Mouse (Mus musculus): ENCODE measurements around the gene Rab20. TPM values are rescaled to one million over a fixed set of nuclear protein-coding genes. Genes with fewer than 3 reads are reported as not detected.

Gene Rab20
- polyA plus RNA-seq, 1 experiment = 1.6 TPM

DNA sequence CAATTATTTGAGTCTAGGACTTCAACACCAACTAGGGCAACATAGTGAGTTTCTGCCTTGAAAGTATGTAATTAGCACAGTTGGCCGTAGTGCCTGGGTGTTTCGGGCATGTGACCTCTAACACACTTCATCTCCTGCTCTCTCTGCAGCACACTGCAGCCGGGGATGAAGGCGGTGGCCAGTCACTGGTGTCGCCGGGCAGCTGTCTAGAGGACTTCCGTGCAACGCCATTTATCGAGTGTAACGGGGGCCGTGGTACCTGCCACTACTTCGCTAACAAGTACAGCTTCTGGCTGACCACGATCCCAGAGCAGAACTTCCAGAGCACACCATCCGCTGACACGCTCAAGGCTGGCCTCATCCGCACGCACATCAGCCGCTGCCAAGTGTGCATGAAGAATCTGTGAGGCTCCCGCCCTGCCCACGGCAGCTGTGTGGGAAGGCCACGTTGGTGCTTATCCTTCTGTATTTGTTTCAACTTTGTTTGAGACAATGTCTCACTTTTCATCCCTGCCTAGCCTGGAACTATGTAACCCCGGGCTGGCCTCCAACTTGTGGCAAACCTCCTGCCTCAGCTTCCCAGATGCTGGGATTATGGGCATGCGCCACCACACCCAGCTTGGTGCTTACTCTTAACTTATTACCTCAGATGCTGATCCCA lies 30.5 kb downstream of the Rab20 start:
- Histone ChIP-seq H3K4me3 (ENCODE audit: low read depth, low read length) (no peak overlapping the region), H3K4me1 (ENCODE audit: control insufficient read depth, insufficient read depth, low read length) (no peaks in the 10 kb centered on the region), H3K9me3 (replicated peaks; ENCODE audit: control insufficient read depth, insufficient read depth, low read length, poor library complexity, severe bottlenecking) (no peaks in the 10 kb centered on the region), H3K36me3 (ENCODE audit: control insufficient read depth, insufficient read depth, low read length, poor library complexity, severe bottlenecking) (no peaks in the 10 kb centered on the region), H3K27me3 (ENCODE audit: control insufficient read depth, insufficient read depth, low read length, poor library complexity, severe bottlenecking) (no peaks in the 10 kb centered on the region), H3K9ac (ENCODE audit: low read depth, poor library complexity, severe bottlenecking) (no peak overlapping the region), H3K27ac (ENCODE audit: insufficient read depth, low read length) (no peak overlapping the region)
- TF ChIP-seq CTCF (IDR thresholded peaks at IDR 0.05; ENCODE audit: low read depth, low read length) = no peak
- TF ChIP-seq POLR2A (IDR thresholded peaks at IDR 0.05; ENCODE audit: insufficient read depth, low read length) = no peak
- no peak for TF ChIP-seq EP300 (IDR thresholded peaks at IDR 0.05; ENCODE audit: insufficient read depth, low read depth, low read length)

DNA sequence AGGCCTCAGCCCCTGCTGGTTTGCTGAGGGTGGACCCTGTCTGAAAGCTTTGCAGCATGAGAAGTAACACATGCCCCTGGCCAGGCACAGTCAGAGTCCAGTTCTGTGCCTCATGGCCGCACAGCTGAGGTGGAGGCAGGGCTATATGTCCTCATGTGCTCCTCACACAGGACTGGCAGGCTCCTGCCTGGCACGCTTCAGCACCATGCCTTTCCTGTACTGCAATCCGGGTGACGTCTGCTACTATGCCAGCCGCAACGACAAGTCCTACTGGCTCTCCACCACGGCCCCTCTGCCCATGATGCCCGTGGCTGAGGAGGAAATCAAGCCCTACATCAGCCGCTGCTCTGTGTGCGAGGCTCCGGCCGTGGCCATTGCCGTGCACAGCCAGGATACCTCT lies 32.7 kb downstream of the Rab20 start:
- H3K36me3 ChIP-seq (ENCODE audit: control insufficient read depth, insufficient read depth, low read length, poor library complexity, severe bottlenecking) = no peaks in the 10 kb centered on the region
- H3K4me3 ChIP-seq (ENCODE audit: low read depth, low read length) = no peak overlapping the region
- no peak overlapping the region for H3K9ac ChIP-seq (ENCODE audit: low read depth, poor library complexity, severe bottlenecking)
- H3K27ac ChIP-seq (ENCODE audit: insufficient read depth, low read length) = no peak overlapping the region
- TF ChIP-seq POLR2A (IDR thresholded peaks at IDR 0.05; ENCODE audit: insufficient read depth, low read length) (no peak), EP300 (IDR thresholded peaks at IDR 0.05; ENCODE audit: insufficient read depth, low read depth, low read length) (no peak), CTCF (IDR thresholded peaks at IDR 0.05; ENCODE audit: low read depth, low read length) (no peak)
- no peaks in the 10 kb centered on the region for H3K9me3 ChIP-seq (replicated peaks; ENCODE audit: control insufficient read depth, insufficient read depth, low read length, poor library complexity, severe bottlenecking)
- no peaks in the 10 kb centered on the region for H3K4me1 ChIP-seq (ENCODE audit: control insufficient read depth, insufficient read depth, low read length)
- no peaks in the 10 kb centered on the region for H3K27me3 ChIP-seq (ENCODE audit: control insufficient read depth, insufficient read depth, low read length, poor library complexity, severe bottlenecking)

DNA sequence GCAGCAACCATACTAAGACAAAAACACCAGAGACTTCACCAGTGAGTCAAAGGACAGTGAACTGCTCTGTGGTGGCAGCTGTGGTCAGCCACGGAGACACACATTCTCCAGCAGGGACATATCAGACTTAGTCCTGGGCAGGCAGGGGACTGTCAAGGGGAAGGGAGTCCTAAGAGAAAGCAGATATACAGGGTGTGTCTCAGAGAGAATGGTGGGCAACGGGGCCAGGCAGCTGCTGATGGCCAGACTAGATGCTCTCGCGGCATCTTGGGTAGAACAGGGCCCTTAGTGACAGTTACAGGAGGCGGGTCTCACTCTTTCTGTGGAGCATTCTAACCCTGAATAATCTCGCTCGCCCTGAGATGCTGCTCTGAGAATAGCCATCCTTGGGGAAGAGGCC lies 34.3 kb downstream of the Rab20 start:
- Histone ChIP-seq H3K4me1 (ENCODE audit: control insufficient read depth, insufficient read depth, low read length) (no peaks in the 10 kb centered on the region), H3K9ac (ENCODE audit: low read depth, poor library complexity, severe bottlenecking) (no peak overlapping the region), H3K27ac (ENCODE audit: insufficient read depth, low read length) (no peak overlapping the region), H3K27me3 (ENCODE audit: control insufficient read depth, insufficient read depth, low read length, poor library complexity, severe bottlenecking) (no peaks in the 10 kb centered on the region), H3K9me3 (replicated peaks; ENCODE audit: control insufficient read depth, insufficient read depth, low read length, poor library complexity, severe bottlenecking) (no peaks in the 10 kb centered on the region), H3K36me3 (ENCODE audit: control insufficient read depth, insufficient read depth, low read length, poor library complexity, severe bottlenecking) (no peaks in the 10 kb centered on the region), H3K4me3 (ENCODE audit: low read depth, low read length) (no peak overlapping the region)
- TF ChIP-seq CTCF (IDR thresholded peaks at IDR 0.05; ENCODE audit: low read depth, low read length) = no peak
- TF ChIP-seq POLR2A (IDR thresholded peaks at IDR 0.05; ENCODE audit: insufficient read depth, low read length) = no peak
- TF ChIP-seq EP300 (IDR thresholded peaks at IDR 0.05; ENCODE audit: insufficient read depth, low read depth, low read length) = no peak

DNA sequence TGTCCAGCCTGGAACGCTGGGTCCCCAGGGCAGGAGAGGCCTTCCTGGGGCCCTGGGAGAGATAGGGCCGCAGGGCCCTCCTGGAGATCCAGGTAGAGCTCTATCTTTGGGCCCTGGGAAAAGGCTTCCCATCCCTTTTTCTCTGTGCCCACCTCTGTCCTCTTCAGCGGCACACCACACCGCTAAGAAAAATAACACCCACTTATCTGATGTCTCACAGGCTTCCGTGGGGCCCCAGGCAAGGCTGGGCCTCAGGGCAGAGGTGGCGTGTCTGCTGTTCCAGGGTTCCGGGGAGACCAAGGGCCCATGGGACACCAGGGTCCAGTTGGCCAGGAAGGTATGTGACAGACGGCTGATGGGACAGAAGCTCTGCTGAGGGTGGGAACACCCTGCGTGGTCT lies 34.9 kb downstream of the Rab20 start:
- Histone ChIP-seq H3K27me3 (ENCODE audit: control insufficient read depth, insufficient read depth, low read length, poor library complexity, severe bottlenecking) (no peaks in the 10 kb centered on the region), H3K4me1 (ENCODE audit: control insufficient read depth, insufficient read depth, low read length) (no peaks in the 10 kb centered on the region), H3K9me3 (replicated peaks; ENCODE audit: control insufficient read depth, insufficient read depth, low read length, poor library complexity, severe bottlenecking) (no peaks in the 10 kb centered on the region), H3K36me3 (ENCODE audit: control insufficient read depth, insufficient read depth, low read length, poor library complexity, severe bottlenecking) (no peaks in the 10 kb centered on the region), H3K9ac (ENCODE audit: low read depth, poor library complexity, severe bottlenecking) (no peak overlapping the region), H3K4me3 (ENCODE audit: low read depth, low read length) (no peak overlapping the region), H3K27ac (ENCODE audit: insufficient read depth, low read length) (no peak overlapping the region)
- TF ChIP-seq CTCF (IDR thresholded peaks at IDR 0.05; ENCODE audit: low read depth, low read length) (no peak), POLR2A (IDR thresholded peaks at IDR 0.05; ENCODE audit: insufficient read depth, low read length) (no peak), EP300 (IDR thresholded peaks at IDR 0.05; ENCODE audit: insufficient read depth, low read depth, low read length) (no peak)

DNA sequence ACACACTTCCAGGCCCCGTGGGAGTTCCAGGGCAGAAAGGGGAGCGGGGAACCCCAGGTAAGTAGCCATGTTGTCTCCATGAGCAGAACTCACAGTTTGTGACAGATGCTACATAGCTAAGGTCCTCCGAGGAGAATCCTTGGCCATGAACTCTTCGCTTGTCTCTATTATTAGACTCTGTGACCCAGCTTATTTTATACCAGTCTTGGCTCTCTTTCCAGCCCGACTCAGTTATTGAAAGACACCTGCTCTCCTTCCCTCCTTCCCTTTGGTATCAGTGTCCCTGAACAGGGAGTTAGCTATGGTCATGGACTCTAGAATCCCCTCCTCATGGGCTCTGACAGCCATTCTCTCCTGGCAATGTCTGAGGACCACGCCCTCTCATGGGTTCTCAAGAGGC lies 37.2 kb downstream of the Rab20 start:
- H3K36me3 ChIP-seq (ENCODE audit: control insufficient read depth, insufficient read depth, low read length, poor library complexity, severe bottlenecking) = no peaks in the 10 kb centered on the region
- TF ChIP-seq CTCF (IDR thresholded peaks at IDR 0.05; ENCODE audit: low read depth, low read length) (no peak), POLR2A (IDR thresholded peaks at IDR 0.05; ENCODE audit: insufficient read depth, low read length) (no peak), EP300 (IDR thresholded peaks at IDR 0.05; ENCODE audit: insufficient read depth, low read depth, low read length) (no peak)
- H3K9ac ChIP-seq (ENCODE audit: low read depth, poor library complexity, severe bottlenecking) = no peak overlapping the region
- H3K4me1 ChIP-seq (ENCODE audit: control insufficient read depth, insufficient read depth, low read length) = no peaks in the 10 kb centered on the region
- no peaks in the 10 kb centered on the region for H3K9me3 ChIP-seq (replicated peaks; ENCODE audit: control insufficient read depth, insufficient read depth, low read length, poor library complexity, severe bottlenecking)
- H3K27me3 ChIP-seq (ENCODE audit: control insufficient read depth, insufficient read depth, low read length, poor library complexity, severe bottlenecking) = no peaks in the 10 kb centered on the region
- H3K27ac ChIP-seq (ENCODE audit: insufficient read depth, low read length) = no peak overlapping the region
- no peak overlapping the region for H3K4me3 ChIP-seq (ENCODE audit: low read depth, low read length)

DNA sequence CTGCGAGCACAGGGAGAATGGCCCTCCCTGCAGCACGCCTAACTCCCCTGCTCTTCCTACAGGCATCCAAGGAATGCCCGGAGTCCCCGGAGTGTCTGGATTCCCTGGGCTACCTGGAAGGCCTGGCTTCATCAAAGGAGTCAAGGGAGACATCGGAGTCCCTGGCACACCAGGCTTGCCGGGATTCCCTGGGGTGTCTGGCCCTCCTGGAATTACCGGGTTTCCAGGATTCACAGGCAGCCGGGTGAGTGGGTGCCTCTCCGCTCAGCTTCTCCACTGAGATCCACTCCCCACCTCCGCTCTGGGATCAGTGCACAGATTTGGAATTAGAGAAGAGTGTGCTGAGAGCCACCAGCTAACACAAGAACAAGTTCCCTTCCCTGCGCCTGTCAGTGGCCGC lies 40.6 kb downstream of the Rab20 start:
- H3K27me3 ChIP-seq (ENCODE audit: control insufficient read depth, insufficient read depth, low read length, poor library complexity, severe bottlenecking) = no peaks in the 10 kb centered on the region
- TF ChIP-seq CTCF (IDR thresholded peaks at IDR 0.05; ENCODE audit: low read depth, low read length) = no peak
- TF ChIP-seq POLR2A (IDR thresholded peaks at IDR 0.05; ENCODE audit: insufficient read depth, low read length) = no peak
- no peak for TF ChIP-seq EP300 (IDR thresholded peaks at IDR 0.05; ENCODE audit: insufficient read depth, low read depth, low read length)
- H3K4me1 ChIP-seq (ENCODE audit: control insufficient read depth, insufficient read depth, low read length) = no peaks in the 10 kb centered on the region
- no peak overlapping the region for H3K9ac ChIP-seq (ENCODE audit: low read depth, poor library complexity, severe bottlenecking)
- H3K9me3 ChIP-seq (replicated peaks; ENCODE audit: control insufficient read depth, insufficient read depth, low read length, poor library complexity, severe bottlenecking) = no peaks in the 10 kb centered on the region
- H3K4me3 ChIP-seq (ENCODE audit: low read depth, low read length) = no peak overlapping the region; the same call in 1 of the 2 replicates
- H3K36me3 ChIP-seq (ENCODE audit: control insufficient read depth, insufficient read depth, low read length, poor library complexity, severe bottlenecking) = no peaks in the 10 kb centered on the region
- no peak overlapping the region for H3K27ac ChIP-seq (ENCODE audit: insufficient read depth, low read length)
